Comparison of ENCODE assay signal across 8 mouse cellular contexts in genomic region chr10:62865167-62866034, GRCm38 (mm10). TPM values are rescaled to one million over a fixed set of nuclear protein-coding genes. Genes with fewer than 3 reads are reported as not detected.
DNase-seq lines count a peak whose midpoint lies in the region; ATAC-seq and TF ChIP-seq lines count a peak whose summit lies in the region.

No protein-coding gene starts in this region.

- peak; percentile 37 for TF ChIP-seq POLR2A in myocyte (IDR thresholded peaks at IDR 0.05; ENCODE audit: insufficient read length, low read depth)

- no peaks in the 10 kb centered on the region for H3K27me3 ChIP-seq in forebrain, embryonic 11.5 days (ENCODE audit: control insufficient read depth, insufficient read depth, low read length)
- H3K27me3 ChIP-seq in heart, embryonic 15.5 days = no peaks in the 10 kb centered on the region
- no peaks in the 10 kb centered on the region for H3K27me3 ChIP-seq in liver, embryonic 11.5 days (replicated peaks; ENCODE audit: control insufficient read depth, insufficient read depth, low read length)
- H3K27me3 ChIP-seq in myocyte (ENCODE audit: control insufficient read depth, insufficient read depth, insufficient read length) = no peaks in the 10 kb centered on the region
- no peaks in the 10 kb centered on the region for H3K27me3 ChIP-seq in stomach, embryonic 15.5 days (replicated peaks)

- H3K79me2 ChIP-seq in myocyte (ENCODE audit: control insufficient read depth, insufficient read depth) = no peaks in the 10 kb centered on the region

- under 1% methylated on average over 28 of the region's 28 CpGs for WGBS in forebrain, embryonic 11.5 days
- 1% methylated on average over 28 of the region's 28 CpGs for WGBS in heart, embryonic 15.5 days
- WGBS in liver, embryonic 11.5 days = 6% methylated on average over 28 of the region's 28 CpGs
- WGBS in stomach, embryonic 15.5 days = under 1% methylated on average over 28 of the region's 28 CpGs

- peak; percentile 98 for ATAC-seq in forebrain, embryonic 11.5 days (replicated peaks; ENCODE audit: low FRiP score)
- peak; percentile 96 for ATAC-seq in heart, embryonic 15.5 days (replicated peaks; ENCODE audit: insufficient number of reproducible peaks, insufficient read depth, low FRiP score, low read depth)
- peak; percentile 72 for ATAC-seq in liver, embryonic 11.5 days (replicated peaks; ENCODE audit: low FRiP score)
- peak; percentile 93 for ATAC-seq in stomach, embryonic 15.5 days (ENCODE audit: insufficient read depth, low FRiP score, low read depth)

- H3K4me2 ChIP-seq in forebrain, embryonic 11.5 days (ENCODE audit: low read depth, low read length, severe bottlenecking) = peak overlapping the region; percentile 77
- peak overlapping the region; percentile 83 for H3K4me2 ChIP-seq in heart, embryonic 15.5 days
- peak overlapping the region; percentile 74 for H3K4me2 ChIP-seq in liver, embryonic 11.5 days
- peak overlapping the region; percentile 79 for H3K4me2 ChIP-seq in myocyte (ENCODE audit: low read depth)
- H3K4me2 ChIP-seq in stomach, embryonic 15.5 days = peak overlapping the region; percentile 83

- no peak overlapping the region for H3K27ac ChIP-seq in brown adipose tissue, adult 24 weeks (replicated peaks; ENCODE audit: low read depth, low read length)
- H3K27ac ChIP-seq in forebrain, embryonic 11.5 days (ENCODE audit: low read depth, low read length) = peak overlapping the region; percentile 76
- peak overlapping the region; percentile 87 for H3K27ac ChIP-seq in heart, embryonic 15.5 days
- peak overlapping the region; percentile 53 for H3K27ac ChIP-seq in liver, embryonic 11.5 days (ENCODE audit: low read depth, low read length)
- H3K27ac ChIP-seq in stomach, embryonic 15.5 days = peak overlapping the region; percentile 87

- peak; percentile 54 for DNase-seq in CD4-positive helper T cell, adult 2 months (ENCODE audit: low read depth, low spot score)
- DNase-seq in forebrain, embryonic 11.5 days (ENCODE audit: low spot score) = peak; percentile 88
- peak; percentile 83 for DNase-seq in kidney, postnatal 10 days
- DNase-seq in liver, embryonic 11.5 days (ENCODE audit: low spot score) = peak; percentile 82

- no peaks in the 10 kb centered on the region for H3K4me1 ChIP-seq in brown adipose tissue, adult 24 weeks (ENCODE audit: control insufficient read depth, insufficient read depth, insufficient read length, low read length)
- H3K4me1 ChIP-seq in forebrain, embryonic 11.5 days (replicated peaks; ENCODE audit: control insufficient read depth, insufficient read depth, low read length) = peaks cover 7% of the 10 kb centered on the region; the same call in 1 of the 2 replicates
- peaks cover 23% of the 10 kb centered on the region for H3K4me1 ChIP-seq in heart, embryonic 15.5 days (replicated peaks)
- H3K4me1 ChIP-seq in liver, embryonic 11.5 days (replicated peaks; ENCODE audit: control insufficient read depth, insufficient read depth, low read length) = peaks cover 5% of the 10 kb centered on the region; the same call in 1 of the 2 replicates
- H3K4me1 ChIP-seq in stomach, embryonic 15.5 days = peaks cover 21% of the 10 kb centered on the region

- H3K9ac ChIP-seq in forebrain, embryonic 11.5 days (ENCODE audit: low read length) = peak overlapping the region; percentile 65
- peak overlapping the region; percentile 64 for H3K9ac ChIP-seq in heart, embryonic 15.5 days
- H3K9ac ChIP-seq in liver, embryonic 11.5 days (ENCODE audit: low read depth, low read length) = peak overlapping the region; percentile 55
- peak overlapping the region; percentile 51; the same call in 1 of the 2 replicates for H3K9ac ChIP-seq in stomach, embryonic 15.5 days

- no peaks in the 10 kb centered on the region; the same call in 1 of the 2 replicates for H3K36me3 ChIP-seq in forebrain, embryonic 11.5 days (ENCODE audit: control insufficient read depth, insufficient read depth, low read length)
- H3K36me3 ChIP-seq in heart, embryonic 15.5 days = no peaks in the 10 kb centered on the region
- H3K36me3 ChIP-seq in liver, embryonic 11.5 days (ENCODE audit: control insufficient read depth, insufficient read depth, low read length) = no peaks in the 10 kb centered on the region
- H3K36me3 ChIP-seq in myocyte (ENCODE audit: control insufficient read depth, insufficient read depth) = no peaks in the 10 kb centered on the region
- H3K36me3 ChIP-seq in stomach, embryonic 15.5 days = no peaks in the 10 kb centered on the region

- no peak overlapping the region for H3ac ChIP-seq in myocyte (ENCODE audit: control insufficient read depth, insufficient read length)

- H3K4me3 ChIP-seq in brown adipose tissue, adult 24 weeks (ENCODE audit: insufficient read depth, low read depth, low read length) = peak overlapping the region; percentile 52
- peak overlapping the region; percentile 36 for H3K4me3 ChIP-seq in forebrain, embryonic 11.5 days (ENCODE audit: low read depth, low read length)
- peak overlapping the region; percentile 58 for H3K4me3 ChIP-seq in heart, embryonic 15.5 days
- H3K4me3 ChIP-seq in liver, embryonic 11.5 days (ENCODE audit: low read depth, low read length) = peak overlapping the region; percentile 45
- H3K4me3 ChIP-seq in myocyte = peak overlapping the region; percentile 17
- H3K4me3 ChIP-seq in stomach, embryonic 15.5 days (replicated peaks) = peak overlapping the region; percentile 50

- peaks cover 4% of the 10 kb centered on the region; the same call in 1 of the 2 replicates for H3K9me3 ChIP-seq in forebrain, embryonic 11.5 days (ENCODE audit: control insufficient read depth, low read length)
- H3K9me3 ChIP-seq in heart, embryonic 15.5 days (replicated peaks) = no peaks in the 10 kb centered on the region
- H3K9me3 ChIP-seq in liver, embryonic 11.5 days (ENCODE audit: control insufficient read depth, low read length) = no peaks in the 10 kb centered on the region; the same call in 1 of the 2 replicates
- H3K9me3 ChIP-seq in stomach, embryonic 15.5 days = no peaks in the 10 kb centered on the region

TF ChIP-seq in myocyte, 11 proteins besides CTCF, POLR2A, EP300 and RAD21:
- no peak for TF ChIP-seq E2F4 (IDR thresholded peaks at IDR 0.05; ENCODE audit: insufficient read depth)
- TF ChIP-seq MYOD1 (IDR thresholded peaks at IDR 0.05; ENCODE audit: control insufficient read depth in 1 of 3, insufficient read length in 2 of 3, low read depth in 2 of 3) = peak in 1 of 3 experiments; percentile 6
- TF ChIP-seq SRF (IDR thresholded peaks at IDR 0.05; ENCODE audit: control insufficient read depth, insufficient read length, low read depth) = no peak
- no peak for TF ChIP-seq REST (IDR thresholded peaks at IDR 0.05; ENCODE audit: insufficient read depth, insufficient read length)
- TF ChIP-seq MYOG (IDR thresholded peaks at IDR 0.05; ENCODE audit: control insufficient read depth in 1 of 3, insufficient read depth in 1 of 3, insufficient read length in 2 of 3, low read depth in 2 of 3) = peak in 1 of 3 experiments; percentile 26
- TF ChIP-seq MAX (IDR thresholded peaks at IDR 0.05; ENCODE audit: low read depth) = no peak

RNA-seq across cellular contexts. Expression of gene Tet1, which starts 43.4 kb away (rescaled TPM):
- polyA plus RNA-seq in brown adipose tissue, adult 24 weeks (2012; ENCODE audit: insufficient read depth, insufficient read length, missing spikeins) = 0.12 and 0.50 TPM in 2 replicates
- polyA plus RNA-seq in forebrain, embryonic 11.5 days (2014; fragmentation: Nextera tagmentation; extraction: Ambion mirVana) = 37.8 and 39.7 TPM in 2 replicates
- polyA plus RNA-seq in heart, embryonic 15.5 days (2015; fragmentation: Nextera tagmentation; extraction: Ambion mirVana) = 25.6 and 26.9 TPM in 2 replicates
- 11.7 and 12.9 TPM in 2 replicates for polyA plus RNA-seq in liver, embryonic 11.5 days (2014; fragmentation: Nextera tagmentation; extraction: Ambion mirVana)
- 0.48 TPM for polyA plus RNA-seq in myocyte (2012; fragmentation: generic; extraction: Trizol)
- 17.7 and 23.0 TPM in 2 replicates for polyA plus RNA-seq in stomach, embryonic 15.5 days (2015; fragmentation: Nextera tagmentation; extraction: Ambion mirVana)

RNA-seq across cellular contexts. Expression of gene Slc25a16, which starts 55.0 kb away (rescaled TPM):
- 38.1 and 43.0 TPM in 2 replicates for polyA plus RNA-seq in brown adipose tissue, adult 24 weeks (2012; ENCODE audit: insufficient read depth, insufficient read length, missing spikeins)
- 12.6 TPM in 2 replicates for polyA plus RNA-seq in forebrain, embryonic 11.5 days (2014; fragmentation: Nextera tagmentation; extraction: Ambion mirVana)
- 12.0 and 13.1 TPM in 2 replicates for polyA plus RNA-seq in heart, embryonic 15.5 days (2015; fragmentation: Nextera tagmentation; extraction: Ambion mirVana)
- polyA plus RNA-seq in liver, embryonic 11.5 days (2014; fragmentation: Nextera tagmentation; extraction: Ambion mirVana) = 13.5 and 15.7 TPM in 2 replicates
- 5.8 TPM for polyA plus RNA-seq in myocyte (2012; fragmentation: generic; extraction: Trizol)
- 12.2 and 13.4 TPM in 2 replicates for polyA plus RNA-seq in stomach, embryonic 15.5 days (2015; fragmentation: Nextera tagmentation; extraction: Ambion mirVana)
